Mouse (Mus musculus) lung, postnatal 4 days (tissue): ENCODE results near the gene Ngb.

Experiments used
- DNase-seq, 2 experiments: peaks; one replicate each; pipeline ENCODE4 v3.0.0; 2021

Ngb gene

DNA sequence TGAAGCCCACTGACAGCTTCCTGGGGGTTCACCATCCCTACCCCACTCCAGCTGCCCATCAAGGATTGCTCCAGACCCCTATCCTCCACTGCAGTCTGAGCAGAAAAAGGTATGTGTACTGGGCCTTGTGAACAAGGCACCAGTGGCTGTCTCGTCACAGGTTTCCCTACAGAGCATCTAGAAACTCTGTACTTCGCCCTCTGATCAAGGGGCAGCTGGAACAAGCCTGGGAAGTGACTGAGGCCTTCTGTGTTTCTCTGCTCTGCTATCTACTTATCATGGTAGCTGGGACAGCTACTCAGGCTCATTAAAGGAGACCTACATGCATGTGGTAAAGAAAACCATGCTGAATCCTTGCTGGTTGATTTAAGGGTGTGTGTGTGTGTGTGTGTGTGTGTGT lies 12.6 kb downstream of the Ngb start:
- no peak for DNase-seq

DNA sequence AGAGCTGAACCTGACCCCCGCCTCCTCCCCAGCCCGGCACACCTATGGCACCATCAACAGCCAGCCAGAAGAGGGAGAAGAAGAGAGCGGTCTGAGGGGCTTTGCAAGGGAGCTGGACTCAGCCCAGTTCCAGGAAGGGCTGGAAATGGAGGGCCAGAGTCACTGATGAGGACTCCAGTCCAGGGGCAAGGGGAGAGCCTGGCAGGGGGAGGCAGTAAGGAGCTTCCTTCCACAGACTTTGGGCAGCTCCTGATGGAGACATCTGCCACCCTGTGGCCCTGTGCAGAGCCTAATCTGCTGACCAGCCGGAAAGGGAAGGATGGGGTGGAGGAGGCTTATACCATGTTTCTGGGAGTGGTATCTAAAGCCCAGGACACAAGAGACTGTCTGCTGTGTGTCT lies 13.1 kb downstream of the Ngb start:
- no peak for DNase-seq

DNA sequence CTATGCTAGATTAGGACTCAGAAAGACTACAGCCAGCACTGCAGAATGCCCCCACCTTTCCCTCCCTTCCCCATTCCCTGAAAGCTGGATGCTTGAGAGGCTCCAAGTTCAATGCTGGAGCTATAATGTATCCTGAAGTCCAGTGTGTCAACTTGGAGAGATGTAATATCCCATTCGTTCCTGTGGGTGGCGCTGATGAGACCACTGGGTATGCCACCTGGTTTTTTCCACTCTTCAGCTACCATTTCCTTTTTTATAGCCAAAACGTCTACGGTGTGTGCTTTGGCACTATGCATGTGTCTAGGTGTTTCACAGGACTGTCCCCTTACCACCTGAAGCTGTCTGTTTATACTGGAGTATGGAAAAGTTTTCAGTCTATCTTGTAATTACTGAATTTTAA lies 14.0 kb downstream of the Ngb start:
- no peak for DNase-seq

DNA sequence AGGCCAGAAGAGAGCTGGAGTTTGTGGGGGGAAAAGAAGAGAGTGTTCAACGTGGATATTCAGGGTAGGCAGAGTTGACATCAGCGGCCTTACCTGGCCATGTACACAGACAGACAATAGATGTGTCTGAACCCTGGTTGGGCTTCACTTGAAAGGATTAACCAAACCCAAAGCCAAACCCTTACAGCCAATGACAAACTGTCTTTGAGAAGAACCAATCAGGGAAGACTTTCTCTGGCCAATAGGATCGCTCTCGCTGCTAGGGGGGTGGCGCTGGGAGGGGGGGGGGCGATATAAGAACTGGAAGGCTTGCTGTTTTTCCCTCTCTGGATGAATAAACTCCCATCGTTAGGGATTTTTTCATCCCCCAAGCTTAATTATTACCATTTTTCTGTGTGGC lies 15.1 kb downstream of the Ngb start:
- DNase-seq = no peak

- DNase-seq = no peak
These were observed 19.5 kb downstream of the Ngb start for GRCm38 (mm10) chr12:87082797-87083196.

DNA sequence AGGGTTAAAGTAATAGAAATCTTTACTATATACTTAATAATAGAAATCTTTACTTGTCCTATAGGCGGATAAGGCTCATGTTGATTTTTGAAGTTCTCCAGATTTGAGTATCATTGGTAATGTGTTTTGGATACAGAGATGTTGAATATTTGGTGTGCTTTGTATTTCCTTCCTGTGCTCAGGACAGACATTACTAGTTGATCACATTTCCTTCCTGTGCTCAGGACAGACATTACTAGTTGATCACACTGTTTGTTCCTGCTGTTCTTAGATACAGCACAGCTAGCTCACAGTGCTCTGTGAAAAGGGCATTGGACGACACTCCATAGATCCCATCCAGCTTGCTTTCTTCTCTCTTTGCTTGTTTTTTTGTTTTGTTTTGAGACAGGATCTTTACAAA lies 25.7 kb downstream of the Ngb start:
- no peak for DNase-seq

GRCm38 (mm10) chr12:87070520-87070919 lies 31.8 kb downstream of the Ngb start:
- no peak for DNase-seq

GRCm38 (mm10) chr12:87066429-87066828 lies 35.9 kb downstream of the Ngb start:
- peak; percentile 27 to 71 for DNase-seq

DNA sequence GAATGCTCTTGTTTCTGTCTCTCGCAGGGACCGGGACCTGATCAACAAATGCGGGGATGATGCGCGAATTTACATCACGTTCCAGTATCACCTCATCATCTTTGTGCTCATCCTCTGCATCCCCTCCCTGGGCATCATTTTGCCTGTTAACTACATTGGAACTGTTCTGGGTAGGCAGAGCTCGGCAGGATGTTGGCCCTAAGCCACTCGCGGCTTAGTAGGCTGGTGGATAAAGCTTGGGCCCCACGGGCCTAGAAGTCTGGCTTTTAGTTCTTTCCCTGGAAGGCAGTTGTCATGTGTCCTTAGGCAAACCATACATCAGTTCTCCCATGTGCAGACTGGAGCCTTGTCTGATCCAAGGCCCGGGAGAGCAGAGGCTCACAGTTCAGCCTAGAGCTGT lies 36.9 kb downstream of the Ngb start:
- DNase-seq = no peak

- DNase-seq = peak; percentile 6 to 57
These were observed 45.3 kb downstream of the Ngb start for GRCm38 (mm10) chr12:87057066-87057465.

DNA sequence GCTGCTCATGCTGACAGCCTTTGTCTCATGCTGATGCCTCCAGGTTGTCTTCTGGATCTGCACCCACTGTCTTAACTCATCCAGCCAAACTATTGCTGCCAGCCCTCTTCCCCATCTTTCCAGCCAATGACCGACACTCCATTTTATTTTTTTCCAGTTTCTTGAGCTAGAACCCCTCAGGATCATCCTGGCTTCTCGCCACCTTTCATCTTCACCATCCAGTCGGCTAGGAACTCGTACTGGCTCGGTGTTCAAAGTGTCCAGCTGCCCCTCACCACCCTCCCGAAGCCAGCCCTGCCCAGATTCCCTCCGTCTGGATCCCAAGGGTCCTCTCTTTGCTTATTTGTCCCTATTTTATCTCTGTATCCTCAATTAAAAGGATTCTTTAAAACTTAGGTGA lies 47.5 kb downstream of the Ngb start:
- no peak for DNase-seq

- peak; percentile 69 to 84 for DNase-seq
These were observed 49.5 kb downstream of the Ngb start for GRCm38 (mm10) chr12:87052661-87053321.

GRCm38 (mm10) chr12:87047536-87047935 lies 54.8 kb downstream of the Ngb start:
- no peak for DNase-seq
